9 mouse cellular contexts compared by ENCODE assay signal in the genomic region with DNA sequence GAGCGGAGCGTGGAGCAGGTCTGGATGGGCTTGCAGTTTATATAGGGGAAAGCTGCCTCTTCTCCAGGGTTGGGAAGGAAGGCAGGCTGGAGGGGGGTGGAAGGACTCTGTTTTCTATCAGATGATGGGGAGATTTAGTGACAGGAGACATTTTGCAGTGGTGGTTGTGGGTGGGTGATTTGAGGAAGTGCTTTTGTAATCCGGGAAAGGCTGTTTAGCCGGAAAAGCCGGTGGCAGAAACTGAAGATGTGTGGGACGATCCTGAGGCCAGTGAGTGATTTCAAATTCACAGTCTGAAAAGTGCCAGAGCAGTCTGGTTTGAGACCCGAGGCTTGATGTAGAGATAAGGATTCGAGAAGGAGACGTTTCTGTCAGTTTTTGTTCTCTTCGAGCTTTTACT. TPM values are rescaled to one million over a fixed set of nuclear protein-coding genes. Genes with fewer than 3 reads are reported as not detected.
DNase-seq lines count a peak whose midpoint lies in the region; ATAC-seq and TF ChIP-seq lines count a peak whose summit lies in the region.
"Had no signal": no experiment of that assay in that cellular context is flagged by ENCODE, and none has a peak within 500 bp of the region (broad histone marks: within the 10 kb centered on the region; RNA-seq: fewer than 3 reads in every experiment).

No protein-coding gene starts in this region.

- no peaks in the 10 kb centered on the region for H3K36me3 ChIP-seq in hindbrain, embryonic 15.5 days
- H3K36me3 ChIP-seq in hindbrain, postnatal 0 days (ENCODE audit: insufficient read depth, low read length) = no peaks in the 10 kb centered on the region
- no peaks in the 10 kb centered on the region for H3K36me3 ChIP-seq in embryonic facial prominence, embryonic 15.5 days
- H3K36me3 ChIP-seq in forebrain, embryonic 13.5 days (ENCODE audit: poor library complexity, severe bottlenecking) = no peaks in the 10 kb centered on the region
- H3K36me3 ChIP-seq: neural tube, embryonic 12.5 days had no signal

- no peak overlapping the region for H3K4me3 ChIP-seq in hindbrain, embryonic 15.5 days
- no peak overlapping the region for H3K4me3 ChIP-seq in hindbrain, postnatal 0 days (ENCODE audit: low read length)
- H3K4me3 ChIP-seq in embryonic facial prominence, embryonic 15.5 days (replicated peaks) = peak overlapping the region; percentile 28
- no peak overlapping the region for H3K4me3 ChIP-seq in forebrain, embryonic 13.5 days
- H3K4me3 ChIP-seq: neural tube, embryonic 12.5 days had no signal

- 0 out of 2 replicates have a peak, but pooled peaks cover 8% of the 10 kb centered on the region for H3K27me3 ChIP-seq in hindbrain, embryonic 15.5 days
- no peaks in the 10 kb centered on the region for H3K27me3 ChIP-seq in hindbrain, postnatal 0 days (ENCODE audit: insufficient read depth, low read length)
- H3K27me3 ChIP-seq in embryonic facial prominence, embryonic 15.5 days = no peaks in the 10 kb centered on the region
- no peaks in the 10 kb centered on the region for H3K27me3 ChIP-seq in forebrain, embryonic 13.5 days
- H3K27me3 ChIP-seq: neural tube, embryonic 12.5 days had no signal

- H3K27ac ChIP-seq in hindbrain, embryonic 15.5 days (replicated peaks) = no peak overlapping the region
- no peak overlapping the region for H3K27ac ChIP-seq in hindbrain, postnatal 0 days
- H3K27ac ChIP-seq in embryonic facial prominence, embryonic 15.5 days (replicated peaks) = no peak overlapping the region
- no peak overlapping the region for H3K27ac ChIP-seq in forebrain, embryonic 13.5 days
- H3K27ac ChIP-seq: neural tube, embryonic 12.5 days had no signal

- H3K9ac ChIP-seq in hindbrain, embryonic 15.5 days = no peak overlapping the region
- no peak overlapping the region for H3K9ac ChIP-seq in hindbrain, postnatal 0 days (replicated peaks; ENCODE audit: low read length)
- H3K9ac ChIP-seq in embryonic facial prominence, embryonic 15.5 days = no peak overlapping the region
- H3K9ac ChIP-seq in forebrain, embryonic 13.5 days = no peak overlapping the region
- H3K9ac ChIP-seq: neural tube, embryonic 12.5 days had no signal

- peak overlapping the region; percentile 21; the same call in 1 of the 2 replicates for H3K4me2 ChIP-seq in hindbrain, embryonic 15.5 days
- H3K4me2 ChIP-seq in hindbrain, postnatal 0 days (ENCODE audit: low read depth, low read length) = no peak overlapping the region
- H3K4me2 ChIP-seq in embryonic facial prominence, embryonic 15.5 days (replicated peaks) = peak overlapping the region; percentile 38
- H3K4me2 ChIP-seq in forebrain, embryonic 13.5 days = no peak overlapping the region
- H3K4me2 ChIP-seq: neural tube, embryonic 12.5 days had no signal

- WGBS in hindbrain, embryonic 15.5 days = 62% methylated on average over 10 of the region's 10 CpGs
- WGBS in hindbrain, postnatal 0 days = 66% methylated on average over 10 of the region's 10 CpGs
- 45% methylated on average over 10 of the region's 10 CpGs for WGBS in embryonic facial prominence, embryonic 15.5 days
- WGBS in forebrain, embryonic 13.5 days = 70% methylated on average over 10 of the region's 10 CpGs

- no peak for ATAC-seq in hindbrain, embryonic 15.5 days (ENCODE audit: low FRiP score, low read depth)
- no peak for ATAC-seq in hindbrain, postnatal 0 days
- no peak for ATAC-seq in embryonic facial prominence, embryonic 15.5 days (ENCODE audit: insufficient number of reproducible peaks, low FRiP score, low TSS enrichment, low read depth)
- no peak for ATAC-seq in forebrain, embryonic 13.5 days

- no peaks in the 10 kb centered on the region for H3K4me1 ChIP-seq in hindbrain, embryonic 15.5 days (replicated peaks)
- no peaks in the 10 kb centered on the region for H3K4me1 ChIP-seq in hindbrain, postnatal 0 days (ENCODE audit: insufficient read depth, low read length)
- no peaks in the 10 kb centered on the region for H3K4me1 ChIP-seq in embryonic facial prominence, embryonic 15.5 days
- H3K4me1 ChIP-seq in forebrain, embryonic 13.5 days = no peaks in the 10 kb centered on the region
- H3K4me1 ChIP-seq: neural tube, embryonic 12.5 days had no signal

- no peaks in the 10 kb centered on the region for H3K9me3 ChIP-seq in hindbrain, embryonic 15.5 days
- H3K9me3 ChIP-seq in hindbrain, postnatal 0 days (ENCODE audit: low read length) = no peaks in the 10 kb centered on the region
- H3K9me3 ChIP-seq in embryonic facial prominence, embryonic 15.5 days (replicated peaks) = no peaks in the 10 kb centered on the region
- no peaks in the 10 kb centered on the region for H3K9me3 ChIP-seq in forebrain, embryonic 13.5 days (replicated peaks)
- H3K9me3 ChIP-seq: neural tube, embryonic 12.5 days had no signal

- DNase-seq in hindbrain, postnatal 0 days (ENCODE audit: low spot score) = no peak
- peak; percentile 0 for DNase-seq in R1 (ENCODE audit: low read depth, low spot score)
- DNase-seq in lung, postnatal 36 days = peak; percentile 25
- no peak for DNase-seq in cerebellum, adult 11 months
- no peak for DNase-seq in cerebellum, adult 11-12 months

- TF ChIP-seq CTCF in hindbrain, postnatal 0 days (IDR thresholded peaks at IDR 0.05; ENCODE audit: low read depth) = no peak

RNA-seq across cellular contexts. Expression of gene Tlr8, which starts 12.4 kb away (rescaled TPM):
- 0.13 and 0.22 TPM in 2 replicates for polyA plus RNA-seq in hindbrain, embryonic 15.5 days (2015; fragmentation: Nextera tagmentation; extraction: Ambion mirVana)
- total RNA-seq in hindbrain, postnatal 0 days (2014; rRNA removed) = 0.26 and 0.40 TPM in 2 replicates
- 0.10 and 0.28 TPM in 2 replicates for polyA plus RNA-seq in hindbrain, postnatal 0 days (2015; fragmentation: Nextera tagmentation; extraction: Ambion mirVana)
- polyA plus RNA-seq in embryonic facial prominence, embryonic 15.5 days (2015; fragmentation: Nextera tagmentation; extraction: Ambion mirVana) = 0.44 and 0.72 TPM in 2 replicates
- 0.08 and 0.13 TPM in 2 replicates for polyA plus RNA-seq in forebrain, embryonic 13.5 days (2015; fragmentation: Nextera tagmentation; extraction: Ambion mirVana)

RNA-seq across cellular contexts. Expression of gene Tlr7, which starts 53.8 kb away (rescaled TPM):
- 0.31 and 0.79 TPM in 2 replicates for polyA plus RNA-seq in hindbrain, embryonic 15.5 days (2015; fragmentation: Nextera tagmentation; extraction: Ambion mirVana)
- total RNA-seq in hindbrain, postnatal 0 days (2014; rRNA removed) = 1.2 and 2.1 TPM in 2 replicates
- polyA plus RNA-seq in hindbrain, postnatal 0 days (2015; fragmentation: Nextera tagmentation; extraction: Ambion mirVana) = 1.5 and 1.7 TPM in 2 replicates
- polyA plus RNA-seq in embryonic facial prominence, embryonic 15.5 days (2015; fragmentation: Nextera tagmentation; extraction: Ambion mirVana) = 1.2 and 1.4 TPM in 2 replicates
- 0.15 and 0.18 TPM in 2 replicates for polyA plus RNA-seq in forebrain, embryonic 13.5 days (2015; fragmentation: Nextera tagmentation; extraction: Ambion mirVana)

Comparison
In these comparisons a context has a peak if more than half of its experiments do, and no peak if none do; other contexts are left out.
1. H3K4me2 ChIP-seq: peak in hindbrain, embryonic 15.5 days (single experiment) and embryonic facial prominence, embryonic 15.5 days (single experiment); none in hindbrain, postnatal 0 days (single experiment) and forebrain, embryonic 13.5 days (single experiment).
2. DNase-seq: peak in R1 (single experiment) and lung, postnatal 36 days (single experiment); none in hindbrain, postnatal 0 days (single experiment), cerebellum, adult 11 months (single experiment) and cerebellum, adult 11-12 months (single experiment).